Mouse (Mus musculus): Measurements from ENCODE around the gene Gm30191. TPM values are rescaled to one million over a fixed set of nuclear protein-coding genes. Genes with fewer than 3 reads are reported as not detected.

The Gm30191 gene
- total and polyA plus RNA-seq, 2 experiments = not detected

DNA sequence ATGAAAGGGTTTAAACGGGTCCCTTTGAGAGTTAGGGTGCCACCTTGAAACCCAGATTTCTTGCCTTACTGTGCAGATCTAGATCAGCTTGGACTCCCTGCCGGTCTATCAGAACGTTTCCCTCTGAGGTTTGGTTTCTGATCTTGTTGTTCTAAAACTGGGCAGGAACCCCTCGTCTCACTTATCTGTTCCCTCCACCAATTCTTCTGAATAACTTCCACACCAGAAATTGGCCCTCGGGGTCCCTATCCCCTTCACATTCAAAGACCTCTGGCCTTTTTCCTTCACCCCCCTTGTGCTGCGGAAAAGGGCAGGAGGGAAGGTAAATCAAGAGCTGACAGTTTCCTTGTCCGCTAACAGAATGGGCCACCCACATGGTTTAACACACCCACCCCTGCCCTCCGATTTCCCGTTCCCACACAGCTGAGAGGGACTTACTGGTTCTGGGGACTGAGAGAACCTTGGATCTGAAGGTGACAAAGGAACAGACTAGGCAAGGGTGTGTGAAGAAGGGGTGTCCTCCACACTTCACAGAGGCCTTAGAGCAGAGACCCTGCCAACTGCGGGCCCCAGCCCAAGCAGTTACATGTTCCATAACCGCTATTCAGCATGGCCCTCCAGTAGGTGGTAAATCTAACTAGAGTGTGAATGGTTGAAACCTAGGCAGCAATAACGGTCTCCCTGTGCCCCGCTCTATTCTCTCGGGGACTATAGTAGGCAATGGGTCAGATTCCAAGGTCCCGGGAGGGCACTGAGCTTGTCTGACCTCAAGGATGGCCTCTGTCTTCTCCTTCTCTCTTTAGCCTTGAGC lies 6.4 kb downstream of the Gm30191 start:
- Histone ChIP-seq H3K4me1 (ENCODE audit: control insufficient read depth, insufficient read depth, low read length) (no peaks in the 10 kb centered on the region), H3K79me2 (ENCODE audit: control insufficient read depth, insufficient read depth, low read length) (no peaks in the 10 kb centered on the region), H3K36me3 (ENCODE audit: control insufficient read depth, insufficient read depth, low read length) (no peaks in the 10 kb centered on the region), H3K4me3 (ENCODE audit: insufficient read depth, low read depth, low read length) (no peak overlapping the region), H3K9ac (ENCODE audit: low read depth, low read length) (no peak overlapping the region), H3K27ac (replicated peaks; ENCODE audit: insufficient read depth, low read depth, low read length) (no peak overlapping the region), H3K27me3 (ENCODE audit: control insufficient read depth, insufficient read depth, low read length) (peaks cover 26% of the 10 kb centered on the region)
- DNase-seq (ENCODE audit: extremely low read depth, low read depth, low spot score) = no peak
- no peak for TF ChIP-seq POLR2A (IDR thresholded peaks at IDR 0.05; ENCODE audit: extremely low read depth, insufficient read depth, low read length)
- no peak for TF ChIP-seq CTCF (IDR thresholded peaks at IDR 0.05; ENCODE audit: low read depth, low read length)
- 35% methylated on average over 15 of the region's 15 CpGs for WGBS

- Histone ChIP-seq H3K4me3 (ENCODE audit: insufficient read depth, low read depth, low read length) (no peak within 1 kb of the TSS), H3K36me3 (ENCODE audit: control insufficient read depth, insufficient read depth, low read length) (no peaks in the 10 kb centered on the region), H3K9ac (ENCODE audit: low read depth, low read length) (no peak within 1 kb of the TSS), H3K79me2 (ENCODE audit: control insufficient read depth, insufficient read depth, low read length) (no peaks in the 10 kb centered on the region), H3K27me3 (ENCODE audit: control insufficient read depth, insufficient read depth, low read length) (peaks cover 26% of the 10 kb centered on the region), H3K27ac (replicated peaks; ENCODE audit: insufficient read depth, low read depth, low read length) (no peak within 1 kb of the TSS), H3K4me1 (ENCODE audit: control insufficient read depth, insufficient read depth, low read length) (no peaks in the 10 kb centered on the region)
- no peak for DNase-seq (ENCODE audit: extremely low read depth, low read depth, low spot score)
- TF ChIP-seq CTCF (IDR thresholded peaks at IDR 0.05; ENCODE audit: low read depth, low read length) (no peak), POLR2A (IDR thresholded peaks at IDR 0.05; ENCODE audit: extremely low read depth, insufficient read depth, low read length) (no peak)
- 6% methylated on average over 13 of the region's 13 CpGs for WGBS
Measured at GRCm38 (mm10) chr4:134253722-134254324, 7.1 kb downstream of the Gm30191 start, which contains the start of gene Grrp1. TSS of gene Grrp1 (minus strand) at chr4:134254106.

DNA sequence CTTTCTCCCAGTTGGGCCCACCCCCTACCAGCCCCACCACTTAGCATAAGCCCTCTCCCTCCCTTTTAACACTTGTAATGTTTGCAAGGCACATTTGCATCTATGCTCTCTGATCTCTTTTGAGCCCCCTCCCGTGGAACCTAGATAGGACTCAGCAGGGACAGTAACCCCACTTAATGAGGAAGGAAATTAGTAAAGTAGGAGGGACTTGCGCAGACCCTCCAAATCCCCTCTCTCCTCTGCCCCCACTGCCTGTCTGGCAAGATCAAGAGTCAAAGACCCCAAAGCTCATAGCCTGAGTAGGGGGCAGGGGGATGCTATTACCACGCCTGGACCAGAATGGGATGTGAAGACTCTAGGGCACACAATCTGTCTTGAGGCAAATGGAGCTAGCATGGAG lies 8.1 kb downstream of the Gm30191 start:
- H3K27me3 ChIP-seq (ENCODE audit: control insufficient read depth, insufficient read depth, low read length) = peaks cover 26% of the 10 kb centered on the region

DNA sequence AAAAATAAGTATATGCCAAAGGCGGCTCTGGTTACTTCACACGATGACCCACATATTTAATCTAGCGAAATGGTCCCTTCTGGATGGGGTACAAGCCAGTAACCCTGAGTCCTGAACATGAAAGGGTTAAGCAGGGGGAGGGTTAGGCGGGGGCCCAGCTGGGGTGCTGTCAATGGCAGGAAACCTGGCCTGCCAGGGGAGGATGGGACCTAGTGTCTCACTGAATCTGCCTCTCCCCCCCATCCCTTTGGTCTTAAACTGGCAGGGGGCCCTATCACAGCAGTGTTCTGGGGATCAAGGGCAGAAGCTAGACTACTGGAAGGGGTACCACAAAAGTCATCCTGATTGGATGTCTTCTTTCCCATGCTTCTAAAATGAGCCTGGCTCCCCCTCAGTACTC lies 9.1 kb downstream of the Gm30191 start:
- DNase-seq (ENCODE audit: extremely low read depth, low read depth, low spot score) = no peak
- Histone ChIP-seq H3K4me1 (ENCODE audit: control insufficient read depth, insufficient read depth, low read length) (no peaks in the 10 kb centered on the region), H3K27me3 (ENCODE audit: control insufficient read depth, insufficient read depth, low read length) (peaks cover 24% of the 10 kb centered on the region), H3K79me2 (ENCODE audit: control insufficient read depth, insufficient read depth, low read length) (no peaks in the 10 kb centered on the region), H3K9ac (ENCODE audit: low read depth, low read length) (no peak overlapping the region), H3K27ac (replicated peaks; ENCODE audit: insufficient read depth, low read depth, low read length) (no peak overlapping the region), H3K36me3 (ENCODE audit: control insufficient read depth, insufficient read depth, low read length) (no peaks in the 10 kb centered on the region), H3K4me3 (ENCODE audit: insufficient read depth, low read depth, low read length) (no peak overlapping the region)
- no peak for TF ChIP-seq POLR2A (IDR thresholded peaks at IDR 0.05; ENCODE audit: extremely low read depth, insufficient read depth, low read length)
- 64% methylated on average over 4 of the region's 4 CpGs for WGBS

More for the DNA sequence above, 8.1 kb downstream of the Gm30191 start:
- no peaks in the 10 kb centered on the region for H3K4me1 ChIP-seq (ENCODE audit: control insufficient read depth, insufficient read depth, low read length)
- TF ChIP-seq CTCF (IDR thresholded peaks at IDR 0.05; ENCODE audit: low read depth, low read length) (no peak), POLR2A (IDR thresholded peaks at IDR 0.05; ENCODE audit: extremely low read depth, insufficient read depth, low read length) (no peak)
- DNase-seq (ENCODE audit: extremely low read depth, low read depth, low spot score) = no peak
- H3K36me3 ChIP-seq (ENCODE audit: control insufficient read depth, insufficient read depth, low read length) = no peaks in the 10 kb centered on the region
- WGBS = 53% methylated on average over 3 of the region's 3 CpGs
- H3K79me2 ChIP-seq (ENCODE audit: control insufficient read depth, insufficient read depth, low read length) = no peaks in the 10 kb centered on the region
- H3K4me3 ChIP-seq (ENCODE audit: insufficient read depth, low read depth, low read length) = no peak overlapping the region
- H3K27ac ChIP-seq (replicated peaks; ENCODE audit: insufficient read depth, low read depth, low read length) = no peak overlapping the region
- H3K9ac ChIP-seq (ENCODE audit: low read depth, low read length) = no peak overlapping the region

GRCm38 (mm10) chr4:134256407-134257197 lies 9.9 kb downstream of the Gm30191 start:
- Histone ChIP-seq H3K36me3 (ENCODE audit: control insufficient read depth, insufficient read depth, low read length) (no peaks in the 10 kb centered on the region), H3K4me1 (ENCODE audit: control insufficient read depth, insufficient read depth, low read length) (no peaks in the 10 kb centered on the region), H3K27ac (replicated peaks; ENCODE audit: insufficient read depth, low read depth, low read length) (no peak overlapping the region), H3K4me3 (ENCODE audit: insufficient read depth, low read depth, low read length) (no peak overlapping the region), H3K9ac (ENCODE audit: low read depth, low read length) (no peak overlapping the region), H3K27me3 (ENCODE audit: control insufficient read depth, insufficient read depth, low read length) (peaks cover 17% of the 10 kb centered on the region), H3K79me2 (ENCODE audit: control insufficient read depth, insufficient read depth, low read length) (no peaks in the 10 kb centered on the region)
- no peak for DNase-seq (ENCODE audit: extremely low read depth, low read depth, low spot score)
- TF ChIP-seq POLR2A (IDR thresholded peaks at IDR 0.05; ENCODE audit: extremely low read depth, insufficient read depth, low read length) (no peak), CTCF (IDR thresholded peaks at IDR 0.05; ENCODE audit: low read depth, low read length) (no peak)
- 45% methylated on average over 19 of the region's 19 CpGs for WGBS

Measured in liver, adult 2 months (tissue).